Mouse (Mus musculus) thymus, postnatal 14 days (tissue): ENCODE measurements around the gene Grik1.

Experiments used
- DNase-seq: peaks from one replicate; pipeline ENCODE4 v3.0.0; 2021

Grik1 gene

DNA sequence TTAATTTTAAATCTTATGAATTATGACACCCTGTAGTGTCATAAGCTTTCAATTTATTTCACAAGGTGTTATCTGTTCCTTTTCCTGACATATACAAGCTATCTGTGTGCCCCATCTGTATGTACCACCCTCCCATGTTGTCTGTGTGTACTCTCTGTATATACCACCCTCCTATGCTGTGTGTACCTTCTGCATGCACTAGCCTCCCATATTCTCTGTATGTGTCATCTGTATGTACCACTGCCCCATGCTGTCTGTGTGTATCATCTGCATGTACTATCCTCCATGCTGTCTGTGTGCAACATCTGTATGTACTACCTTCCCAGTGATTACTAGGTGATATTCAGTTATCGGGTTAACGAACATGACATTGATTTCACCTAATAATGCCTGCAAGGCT is 148.5 kb downstream of the Grik1 start:
- DNase-seq, result no peak

DNA sequence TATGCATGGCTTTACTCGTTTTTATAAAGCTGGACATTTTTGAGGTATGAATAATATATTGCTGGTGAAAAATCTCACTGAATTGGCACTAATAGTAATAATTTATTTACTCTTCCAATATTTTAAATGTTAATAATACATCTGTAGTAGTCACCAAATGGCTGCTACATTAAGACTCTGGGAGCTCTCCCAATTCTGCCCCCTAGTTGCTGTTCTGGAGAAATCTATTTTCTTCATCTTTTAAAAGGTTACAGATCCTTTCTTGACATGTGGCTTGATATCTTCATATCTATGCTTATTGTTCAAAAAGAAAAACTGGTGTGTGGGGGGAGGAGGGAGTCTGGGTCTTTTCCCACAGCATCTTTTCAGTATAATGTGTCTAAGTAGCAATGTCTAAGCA is 151.2 kb downstream of the Grik1 start:
- no peak for DNase-seq

DNA sequence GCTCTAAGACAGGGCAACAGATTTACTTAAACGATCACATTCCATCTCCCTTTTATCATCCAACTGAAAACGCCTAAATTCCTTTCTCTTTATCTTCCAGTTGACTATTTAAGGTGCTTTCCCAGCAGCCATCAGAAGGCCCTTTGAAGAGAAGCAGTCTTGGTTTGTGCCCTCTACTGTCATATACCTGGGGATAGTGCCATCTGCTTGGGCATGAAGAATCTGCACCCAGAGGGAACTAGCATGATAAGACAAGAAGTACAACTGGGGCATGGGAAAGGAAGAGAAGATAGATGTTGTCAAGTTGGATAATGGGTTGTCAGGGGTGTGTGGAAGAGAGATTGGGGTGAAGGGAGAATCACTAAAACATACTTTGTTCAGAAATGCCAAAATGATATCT is 157.1 kb downstream of the Grik1 start:
- no peak for DNase-seq

DNA sequence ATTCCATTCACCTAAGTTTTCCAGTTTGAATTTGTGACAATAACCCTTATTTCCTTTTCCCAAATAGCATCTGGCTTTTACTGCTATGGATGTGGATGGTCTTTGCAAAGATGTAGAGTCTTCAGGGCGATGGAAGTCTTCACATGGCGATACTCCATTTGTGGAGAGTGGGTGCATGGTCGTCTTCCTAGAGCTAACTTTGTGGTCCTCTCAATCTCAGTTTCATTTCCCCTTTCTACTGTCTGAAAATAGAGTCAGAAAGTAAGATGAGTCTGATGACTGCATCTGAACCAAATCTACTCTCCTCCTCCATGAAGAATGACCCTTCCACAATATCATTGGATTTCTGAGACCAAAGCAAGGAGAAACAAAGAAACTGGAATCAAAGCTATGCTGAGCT is 159.0 kb downstream of the Grik1 start:
- DNase-seq, result no peak

- no peak for DNase-seq
These were observed 165.0 kb downstream of the Grik1 start for GRCm38 (mm10) chr16:88125098-88125497.

DNA sequence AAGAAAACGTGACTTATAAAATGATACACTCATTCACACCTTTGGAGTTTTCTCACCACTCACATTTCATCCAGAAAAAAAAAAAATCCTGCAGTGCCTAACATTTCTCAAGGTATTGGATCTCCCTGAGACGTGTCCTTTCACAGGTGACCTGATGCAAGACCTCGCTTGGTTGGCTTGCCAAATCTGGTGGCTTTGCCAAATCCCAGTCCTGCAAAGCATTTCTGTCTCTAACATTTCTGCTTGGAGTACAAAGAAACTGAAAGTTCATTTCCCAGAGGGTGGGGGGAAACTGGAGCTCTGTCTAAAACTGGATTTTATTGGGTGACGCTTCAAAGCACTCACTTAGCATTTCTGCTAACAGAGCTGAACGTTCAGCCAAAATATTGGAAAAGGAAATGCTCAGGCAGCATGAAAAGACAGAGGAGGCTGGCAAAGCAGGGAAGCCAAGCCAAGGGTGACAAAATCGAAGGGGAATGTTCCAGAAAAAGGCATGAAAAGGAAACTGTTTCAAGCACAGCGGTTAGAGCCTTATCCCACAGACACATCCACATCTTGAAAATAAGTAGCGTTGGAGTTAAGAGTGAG is 177.4 kb downstream of the Grik1 start:
- no peak for DNase-seq

DNA sequence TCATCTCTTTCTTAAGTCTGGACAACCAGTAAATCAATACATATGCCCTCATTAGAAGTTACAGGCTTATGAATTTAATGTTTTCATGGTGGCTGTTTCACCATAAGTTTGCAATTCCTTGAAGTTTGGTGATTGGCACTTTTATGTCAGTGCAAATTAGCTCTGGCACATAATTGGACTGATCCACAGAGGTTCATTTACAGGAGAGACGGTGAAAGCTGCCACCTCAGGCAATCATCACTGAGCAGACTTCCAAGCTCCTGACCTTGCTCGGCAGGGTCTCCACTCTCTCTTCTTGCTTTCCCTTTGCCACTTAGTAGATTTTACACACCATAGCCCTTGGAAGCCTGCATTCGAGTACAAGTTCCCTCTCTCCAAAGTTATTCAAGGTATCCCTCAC is 178.6 kb downstream of the Grik1 start:
- no peak for DNase-seq

DNA sequence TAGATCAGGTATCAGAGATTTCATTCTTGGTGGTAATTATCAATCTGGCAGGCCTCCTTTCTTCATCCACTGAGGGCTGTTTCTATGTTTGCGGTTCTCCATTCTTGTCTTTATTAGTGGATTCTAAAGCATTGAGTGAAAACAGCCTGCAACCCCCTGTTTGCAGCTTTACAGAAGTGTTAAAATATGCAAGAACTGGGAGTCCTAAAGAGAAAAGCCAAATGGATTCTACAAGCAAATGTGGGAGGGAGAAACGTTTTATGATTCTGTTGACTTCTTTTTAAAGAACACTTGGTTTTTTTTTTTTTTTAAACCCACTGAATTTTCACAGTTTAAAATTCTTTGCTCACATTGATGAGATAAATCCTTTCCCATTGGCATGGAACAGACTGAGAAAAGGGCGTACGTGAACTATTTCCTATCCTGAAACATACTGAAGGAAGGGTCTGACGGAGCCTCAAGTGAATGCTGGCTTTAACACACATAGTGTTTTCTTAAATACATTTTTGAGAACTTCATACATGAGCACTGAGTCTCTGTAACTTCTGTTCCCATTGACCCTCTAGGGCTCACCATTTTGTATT is 195.8 kb downstream of the Grik1 start:
- DNase-seq, result no peak

- DNase-seq, result no peak
These were observed 202.8 kb downstream of the Grik1 start for GRCm38 (mm10) chr16:88087280-88087679.

- DNase-seq, result no peak
These were observed 215.3 kb downstream of the Grik1 start for GRCm38 (mm10) chr16:88074716-88075115.

DNA sequence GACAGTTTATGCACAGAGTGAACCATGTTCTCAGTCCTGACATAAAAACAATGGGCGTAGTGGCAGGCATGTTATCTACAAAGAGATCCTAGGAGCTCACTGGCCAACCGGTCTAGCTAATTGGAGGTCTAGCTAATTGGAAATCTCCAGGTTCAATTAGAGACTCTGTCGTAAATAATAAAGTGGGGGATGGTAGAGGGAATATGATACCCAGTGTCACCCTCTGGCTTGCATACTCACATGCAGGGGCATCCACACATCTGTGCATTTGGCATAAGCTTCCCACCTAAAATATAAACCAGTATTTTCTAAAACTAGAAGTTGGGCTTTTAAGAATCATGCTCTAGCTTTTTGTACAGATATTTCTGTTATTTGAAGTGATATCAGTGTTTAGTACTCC is 229.1 kb downstream of the Grik1 start:
- DNase-seq, result no peak

GRCm38 (mm10) chr16:88048121-88048520 is 241.9 kb downstream of the Grik1 start:
- DNase-seq, result no peak

DNA sequence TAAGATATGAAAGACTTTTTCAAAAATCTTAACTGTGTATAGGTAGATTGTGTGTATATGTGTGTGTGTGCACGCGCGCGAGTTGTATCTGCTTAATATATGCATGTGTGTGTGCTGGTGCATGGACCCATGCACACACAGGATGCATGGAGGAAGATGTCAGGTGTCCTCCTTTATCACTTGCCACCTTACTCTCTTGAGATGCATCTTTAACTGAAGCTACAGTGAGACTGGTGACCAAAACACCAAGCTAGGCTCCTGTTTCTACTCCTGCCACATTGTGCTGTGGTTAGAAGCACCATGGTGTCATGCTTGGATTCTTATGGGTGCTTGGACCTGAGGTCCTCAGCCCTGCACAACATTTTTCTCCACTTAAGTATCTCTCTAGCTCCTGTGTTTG is 245.7 kb downstream of the Grik1 start:
- no peak for DNase-seq

- DNase-seq, result no peak
These were observed 247.6 kb downstream of the Grik1 start for GRCm38 (mm10) chr16:88042458-88042857.

DNA sequence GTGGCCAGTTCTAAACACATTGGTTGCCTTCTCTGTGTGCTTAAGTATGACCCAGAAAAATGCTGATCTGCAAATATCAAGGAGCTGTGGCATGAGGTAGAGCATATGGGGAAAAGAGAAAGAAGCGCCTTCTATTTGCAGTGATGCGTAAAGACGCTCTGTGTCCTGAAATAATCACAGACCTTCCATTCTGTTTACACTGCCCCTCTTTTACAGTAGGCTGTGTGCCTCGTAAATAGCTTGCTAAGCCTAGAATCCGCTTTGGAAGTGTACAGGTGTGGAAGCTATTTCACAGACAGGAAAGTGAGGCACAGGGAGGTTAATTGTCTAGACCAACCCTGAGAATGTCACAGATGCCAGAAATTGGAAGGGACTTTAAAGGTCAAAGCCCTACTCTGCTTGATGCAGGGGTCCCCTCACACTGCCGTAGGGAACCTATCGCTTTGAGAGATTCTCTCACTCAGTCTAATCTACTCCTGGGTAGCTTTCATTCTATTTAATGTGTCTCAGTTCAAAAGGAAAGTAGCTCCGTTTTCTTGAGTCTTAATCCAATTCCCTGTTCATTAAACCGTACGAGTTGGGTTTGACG is 251.5 kb downstream of the Grik1 start:
- no peak for DNase-seq

DNA sequence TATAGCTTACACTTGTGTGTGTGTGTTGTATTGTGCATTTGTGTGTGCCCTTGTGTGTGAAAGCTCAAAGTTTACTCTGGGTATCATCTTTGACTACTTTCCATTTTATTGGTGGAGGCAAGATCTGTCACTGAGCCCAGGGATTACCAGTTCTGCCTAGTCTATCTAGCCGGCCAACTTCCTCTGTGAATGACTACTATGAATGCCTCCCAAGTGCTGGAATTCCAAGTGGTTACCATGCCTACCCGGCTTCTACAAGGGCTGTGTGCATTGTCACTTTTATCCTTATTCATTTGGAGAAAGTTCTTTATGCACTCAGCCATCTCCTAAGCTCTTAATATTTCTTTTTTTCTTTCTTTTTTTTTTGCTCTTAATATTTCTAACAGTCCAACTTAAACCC is 301.3 kb downstream of the Grik1 start:
- no peak for DNase-seq

- no peak for DNase-seq
These were observed 305.7 kb downstream of the Grik1 start for GRCm38 (mm10) chr16:87984201-87984870.

DNA sequence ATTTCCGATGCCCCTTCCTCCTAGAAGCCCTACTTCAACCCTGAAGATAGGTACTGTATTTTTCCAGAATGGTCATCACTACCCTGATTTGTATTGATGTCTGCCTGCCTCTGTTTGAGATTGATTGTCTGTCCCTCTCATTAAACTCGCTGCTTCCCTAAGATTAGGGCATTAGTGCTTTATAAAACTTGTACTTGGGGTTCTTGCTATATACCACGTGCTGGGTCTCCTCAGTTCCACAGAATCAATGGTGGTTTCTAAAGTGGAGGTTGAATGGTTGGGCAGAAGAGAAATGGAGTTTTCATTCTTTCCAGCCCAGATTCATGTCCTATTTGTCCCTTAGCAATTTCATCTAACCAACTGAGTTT is 316.0 kb downstream of the Grik1 start:
- no peak for DNase-seq

DNA sequence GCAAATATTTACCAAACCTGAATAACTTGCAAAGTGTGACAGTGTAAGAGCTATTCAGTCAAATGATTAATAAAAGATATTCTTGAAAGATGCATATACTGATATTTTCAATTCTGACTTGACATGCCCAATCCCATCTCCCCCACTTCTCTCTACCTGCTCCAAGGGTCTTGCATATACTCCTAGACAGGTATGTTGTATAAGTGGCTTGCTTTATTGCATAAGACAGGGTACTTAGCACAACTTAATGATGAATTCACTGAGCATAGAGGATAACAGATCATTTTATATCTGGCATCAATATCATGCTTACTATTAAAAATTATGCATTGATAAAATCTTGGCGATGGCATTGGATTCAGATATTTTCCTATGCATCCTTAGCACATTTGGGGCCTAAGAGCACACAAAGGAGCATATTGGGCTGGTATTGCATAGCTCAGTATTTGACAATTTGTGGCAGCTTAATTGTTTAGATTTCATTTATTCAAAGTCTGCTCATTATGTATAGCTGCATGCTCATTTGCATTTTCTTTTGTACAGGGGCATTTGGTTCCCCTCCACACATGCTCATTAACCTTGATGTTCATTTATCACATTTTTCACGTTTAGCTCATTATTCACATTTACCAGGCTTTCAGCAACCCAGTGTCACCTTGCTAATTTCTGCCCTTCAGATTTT is 316.5 kb downstream of the Grik1 start:
- no peak for DNase-seq

DNA sequence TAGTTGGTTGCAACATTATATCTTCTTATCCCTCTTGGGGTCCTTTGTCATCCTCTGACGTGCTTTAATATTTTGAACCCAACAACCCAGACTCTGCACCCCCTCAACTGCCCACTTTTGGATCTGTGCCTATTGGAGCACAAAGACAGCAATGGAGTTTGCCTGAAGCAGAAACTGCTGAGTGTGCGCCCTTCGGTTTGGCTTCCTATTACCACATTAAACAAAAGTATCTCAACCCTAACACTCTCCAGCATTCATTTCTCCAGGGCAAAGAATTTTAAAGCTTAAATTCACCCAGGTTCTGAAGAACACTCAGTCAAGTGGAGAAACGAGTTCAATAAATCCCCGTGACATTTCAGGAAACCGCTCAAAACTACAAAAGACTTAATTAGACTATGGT is 318.2 kb downstream of the Grik1 start:
- DNase-seq, result no peak

DNA sequence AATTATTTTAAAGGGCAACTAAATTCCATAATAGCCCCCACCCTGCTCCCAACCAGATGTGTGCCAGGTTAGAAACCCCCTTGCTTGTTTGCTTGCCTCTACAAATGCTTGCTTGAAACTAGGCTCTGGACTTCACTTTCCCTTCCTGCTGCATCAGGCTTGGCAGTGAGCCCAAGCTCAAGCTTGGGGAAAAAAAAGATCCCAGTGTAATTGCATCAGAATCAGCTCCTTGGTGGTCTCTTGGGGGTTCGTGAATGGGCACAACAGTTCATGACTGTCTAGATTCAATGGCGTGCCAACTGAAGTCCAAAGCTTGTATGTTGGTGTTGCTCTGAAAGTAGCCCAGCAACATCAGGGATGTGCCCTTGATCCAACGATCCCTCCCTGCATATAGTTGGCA is 320.1 kb downstream of the Grik1 start:
- no peak for DNase-seq

GRCm38 (mm10) chr16:87961419-87961818 is 328.6 kb downstream of the Grik1 start:
- DNase-seq, result no peak

DNA sequence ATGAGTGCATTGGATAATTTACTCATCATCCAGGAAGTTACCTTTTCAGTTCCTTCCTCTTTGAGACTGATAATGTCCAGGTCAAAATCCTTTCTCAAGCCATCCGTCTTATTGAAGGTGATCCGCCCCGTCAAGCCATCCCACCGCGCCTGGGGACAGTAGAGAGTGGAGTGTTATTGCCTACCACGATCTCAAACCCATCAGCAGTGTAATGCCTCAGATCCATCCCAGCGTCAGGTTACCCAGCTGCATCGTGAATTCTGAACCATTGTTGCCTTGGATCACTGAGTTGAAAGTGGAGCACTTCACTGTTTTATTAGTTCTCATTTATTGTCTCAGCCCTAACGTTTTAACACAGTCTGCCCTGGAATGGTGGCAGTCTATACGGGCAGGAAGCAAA is 332.6 kb downstream of the Grik1 start:
- no peak for DNase-seq

DNA sequence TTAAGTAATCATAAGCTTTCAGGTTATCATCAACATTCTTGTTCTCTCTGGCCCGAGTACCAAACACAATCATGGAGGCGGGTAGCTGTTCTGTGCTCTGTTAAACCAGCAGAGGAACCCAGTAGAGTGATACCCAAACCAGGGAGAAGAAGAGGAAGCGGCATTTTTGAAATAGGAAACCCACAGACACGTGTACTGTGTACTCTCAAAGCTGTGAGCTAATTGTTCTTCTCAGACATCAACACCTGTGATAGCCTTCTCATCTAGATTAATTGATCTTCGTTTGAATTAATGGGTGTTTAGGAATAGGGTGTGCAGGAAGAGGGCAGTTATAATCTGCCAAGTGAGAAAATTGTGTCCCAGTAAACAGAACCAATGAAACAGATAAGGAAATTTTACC is 333.9 kb downstream of the Grik1 start:
- DNase-seq, result no peak
